In genomic region chr8:62619992-62620391, GRCm38 (mm10) we compare ENCODE assay signal across 19 mouse cellular contexts.
DNase-seq lines count a peak whose midpoint lies in the region; ATAC-seq and TF ChIP-seq lines count a peak whose summit lies in the region.
"Had no signal": no experiment of that assay in that cellular context is flagged by ENCODE, and none has a peak within 500 bp of the region (broad histone marks: within the 10 kb centered on the region; RNA-seq: fewer than 3 reads in every experiment).

No protein-coding gene starts in this region.

- no peak for TF ChIP-seq CTCF in intestine, postnatal 0 days (IDR thresholded peaks at IDR 0.05; ENCODE audit: low read depth)

- H3K27me3 ChIP-seq in intestine, embryonic 15.5 days (replicated peaks): no peaks in the 10 kb centered on the region
- H3K27me3 ChIP-seq in intestine, postnatal 0 days (replicated peaks; ENCODE audit: control insufficient read depth, insufficient read depth, low read length): no peaks in the 10 kb centered on the region
- no peaks in the 10 kb centered on the region for H3K27me3 ChIP-seq in intestine, embryonic 16.5 days (replicated peaks; ENCODE audit: control insufficient read depth, insufficient read depth, low read length)
- no peaks in the 10 kb centered on the region for H3K27me3 ChIP-seq in liver, embryonic 11.5 days (replicated peaks; ENCODE audit: control insufficient read depth, insufficient read depth, low read length)
- H3K27me3 ChIP-seq: CH12.LX, Patski had no signal

- no peaks in the 10 kb centered on the region for H3K9me3 ChIP-seq in intestine, embryonic 15.5 days
- no peaks in the 10 kb centered on the region for H3K9me3 ChIP-seq in intestine, postnatal 0 days (ENCODE audit: control insufficient read depth)
- H3K9me3 ChIP-seq in intestine, embryonic 16.5 days (ENCODE audit: control insufficient read depth, low read length): no peaks in the 10 kb centered on the region
- H3K9me3 ChIP-seq in liver, embryonic 11.5 days (ENCODE audit: control insufficient read depth, low read length): no peaks in the 10 kb centered on the region
- H3K9me3 ChIP-seq: G1E had no signal

- no peak for DNase-seq in liver, embryonic 11.5 days (ENCODE audit: low spot score)
- DNase-seq: adrenal gland, adult 2 months; adrenal gland, adult 8-10 months; adrenal gland, postnatal 10 days; adrenal gland, postnatal 14 days; adrenal gland, postnatal 25 days; adrenal gland, postnatal 36 days; B cell, adult 2 months; cerebellum, adult 11 months; cerebellum, adult 11-12 months; cerebellum, adult 18-20 months had no signal

- H3K27ac ChIP-seq in intestine, embryonic 15.5 days: no peak overlapping the region
- H3K27ac ChIP-seq in intestine, postnatal 0 days (ENCODE audit: low read depth, low read length): no peak overlapping the region
- H3K27ac ChIP-seq in intestine, embryonic 16.5 days (ENCODE audit: low read length): no peak overlapping the region
- no peak overlapping the region for H3K27ac ChIP-seq in liver, embryonic 11.5 days (ENCODE audit: low read depth, low read length)

- peak; percentile 80 for ATAC-seq in intestine, embryonic 15.5 days
- no peak for ATAC-seq in intestine, postnatal 0 days
- peak; percentile 85 for ATAC-seq in intestine, embryonic 16.5 days
- ATAC-seq in liver, embryonic 11.5 days (replicated peaks; ENCODE audit: low FRiP score): no peak
- ATAC-seq: activated CD4-positive, CD25-positive, alpha-beta regulatory T cell, adult 4 months; CD4-positive, CD25-positive, alpha-beta regulatory T cell, adult 4 months; Patski had no signal

- H3K4me3 ChIP-seq in intestine, embryonic 15.5 days (replicated peaks): no peak overlapping the region
- H3K4me3 ChIP-seq in intestine, postnatal 0 days (ENCODE audit: low read depth, low read length): no peak overlapping the region
- H3K4me3 ChIP-seq in intestine, embryonic 16.5 days (ENCODE audit: low read length): no peak overlapping the region
- H3K4me3 ChIP-seq in liver, embryonic 11.5 days (ENCODE audit: low read depth, low read length): no peak overlapping the region

- no peak overlapping the region for H3K4me2 ChIP-seq in intestine, embryonic 15.5 days (replicated peaks)
- H3K4me2 ChIP-seq in intestine, postnatal 0 days (replicated peaks; ENCODE audit: low read depth): no peak overlapping the region
- H3K4me2 ChIP-seq in intestine, embryonic 16.5 days (ENCODE audit: low read depth, low read length): no peak overlapping the region
- H3K4me2 ChIP-seq in liver, embryonic 11.5 days: no peak overlapping the region

- no peaks in the 10 kb centered on the region for H3K4me1 ChIP-seq in intestine, embryonic 15.5 days (replicated peaks)
- no peaks in the 10 kb centered on the region for H3K4me1 ChIP-seq in intestine, postnatal 0 days (replicated peaks; ENCODE audit: control insufficient read depth, insufficient read depth, low read length)
- H3K4me1 ChIP-seq in intestine, embryonic 16.5 days (ENCODE audit: control insufficient read depth, insufficient read depth, low read length): no peaks in the 10 kb centered on the region
- H3K4me1 ChIP-seq in liver, embryonic 11.5 days (replicated peaks; ENCODE audit: control insufficient read depth, insufficient read depth, low read length): no peaks in the 10 kb centered on the region

- H3K9ac ChIP-seq in intestine, embryonic 15.5 days: no peak overlapping the region
- no peak overlapping the region for H3K9ac ChIP-seq in intestine, postnatal 0 days (ENCODE audit: low read depth, low read length)
- no peak overlapping the region for H3K9ac ChIP-seq in intestine, embryonic 16.5 days (ENCODE audit: low read depth, low read length)
- no peak overlapping the region for H3K9ac ChIP-seq in liver, embryonic 11.5 days (ENCODE audit: low read depth, low read length)

- H3K36me3 ChIP-seq in intestine, embryonic 15.5 days: no peaks in the 10 kb centered on the region
- no peaks in the 10 kb centered on the region for H3K36me3 ChIP-seq in intestine, postnatal 0 days (ENCODE audit: control insufficient read depth, insufficient read depth)
- no peaks in the 10 kb centered on the region for H3K36me3 ChIP-seq in intestine, embryonic 16.5 days (ENCODE audit: control insufficient read depth, insufficient read depth, low read length)
- H3K36me3 ChIP-seq in liver, embryonic 11.5 days (ENCODE audit: control insufficient read depth, insufficient read depth, low read length): no peaks in the 10 kb centered on the region
- H3K36me3 ChIP-seq: G1E had no signal

Comparison
In these comparisons a context has a peak if more than half of its experiments do, and no peak if none do; other contexts are left out.
1. ATAC-seq: peak in intestine, embryonic 15.5 days (single experiment) and intestine, embryonic 16.5 days (single experiment); none in intestine, postnatal 0 days (single experiment) and liver, embryonic 11.5 days (single experiment).